Mouse (Mus musculus): ENCODE measurements at regions not wholly inside any gene's neighbourhood (a gene's known extent, or its start where the extent isn't known, plus 50 kb on each side); places are given as distances from the start of the nearest gene placed in this dataset.

DNA sequence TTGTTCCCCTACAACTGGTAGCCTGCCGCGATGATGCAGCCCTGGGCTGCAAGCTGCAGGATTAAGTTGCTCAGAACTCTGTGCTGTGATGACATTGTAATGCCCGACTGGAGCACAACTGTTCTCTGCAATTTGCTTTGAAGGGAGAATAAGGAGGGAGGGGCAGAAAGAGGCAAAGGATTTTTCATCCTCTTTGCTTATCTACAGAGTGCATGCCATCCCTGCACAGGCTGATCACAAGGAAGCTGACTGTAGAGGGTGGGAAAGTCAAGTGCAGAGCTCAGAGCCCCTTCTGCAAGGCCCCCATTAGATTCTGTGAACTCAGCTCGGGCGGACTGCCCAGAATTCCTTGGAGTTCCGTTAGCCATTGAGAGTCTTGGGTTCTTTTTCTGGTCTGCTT is 174.8 kb downstream of the Gm19935 start:
- TF ChIP-seq CTCF (IDR thresholded peaks at IDR 0.05) = no peak
- TF ChIP-seq EP300 (IDR thresholded peaks at IDR 0.05) = no peak

Data from lung, postnatal 0 days (tissue).